Mouse (Mus musculus) heart, postnatal 25 days (tissue): ENCODE measurements around the gene Il13. TPM values are rescaled to one million over a fixed set of nuclear protein-coding genes. Genes with fewer than 3 reads are reported as not detected.

ENCODE experiments used
- DNase-seq: peaks from one replicate; pipeline ENCODE4 v3.0.0; 2022; ENCODE audit warnings: low spot score
- intact Hi-C: fragments of 180-260 bp; cut with DNase I; formaldehyde crosslinking; loops from one replicate; pipeline ENCODE4 v1.15.1; 2025
- total RNA-seq, 2 experiments: library from RNA; stranded (reverse); gene quantifications; 2 replicates each; pipeline ENCODE4 v1.2.3; 2021

Il13 gene
- total RNA-seq, 2 experiments from 2014 or later, result not detected

- intact Hi-C loops, result no loop called here
Observed at GRCm38 (mm10) chr11:53591116-53591515, 43.4 kb downstream of the Il13 start.

DNA sequence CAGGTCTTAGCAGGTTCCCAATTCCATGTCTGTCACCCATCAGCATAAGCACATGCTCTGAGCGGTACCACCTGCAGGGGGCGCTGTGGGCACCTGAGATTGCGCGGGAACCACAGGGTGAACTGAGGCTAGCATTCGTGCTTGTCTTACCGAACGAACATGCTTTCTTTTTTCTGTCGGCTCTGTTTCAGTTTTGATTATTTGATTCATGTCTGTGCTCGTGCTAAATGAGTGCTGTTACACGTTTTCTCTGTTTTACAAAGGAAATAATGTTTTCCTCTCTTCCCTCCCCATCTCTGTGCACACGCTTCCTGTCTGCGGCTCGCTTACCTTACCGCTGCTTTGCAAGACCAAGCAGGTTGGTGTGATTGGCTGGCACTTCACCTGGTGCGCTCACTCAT, 44.1 kb downstream of the Il13 start:
- no peak for DNase-seq
- intact Hi-C loops, result no loop called here

More at GRCm38 (mm10) chr11:53591116-53591515, 43.4 kb downstream of the Il13 start:
- no peak for DNase-seq

DNA sequence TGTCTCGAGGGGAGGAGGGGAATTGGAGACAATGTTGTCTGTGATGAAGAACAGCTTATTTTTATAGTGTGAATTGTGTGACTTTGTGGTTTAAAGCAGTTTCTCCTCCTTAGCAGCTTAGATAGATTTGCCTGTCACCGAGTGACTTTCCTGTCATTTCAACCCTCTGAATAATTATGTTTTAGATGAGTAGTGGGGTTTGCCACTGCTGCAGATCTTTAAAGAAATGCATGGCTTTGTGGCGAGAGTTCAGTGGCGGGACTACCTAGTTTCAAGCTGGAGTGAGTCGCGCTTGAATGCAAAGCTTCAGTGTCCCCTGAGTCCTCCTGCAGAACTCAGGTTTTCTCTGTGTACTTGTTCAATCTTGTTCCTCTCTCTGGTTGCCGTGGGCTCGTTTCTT, 46.2 kb downstream of the Il13 start:
- intact Hi-C loops, result loop anchor here (5.0 to 10.0 kb wide), 2 partner anchors 39 to 147 kb away; no protein-coding TSS in a partner anchor
- no peak for DNase-seq

DNA sequence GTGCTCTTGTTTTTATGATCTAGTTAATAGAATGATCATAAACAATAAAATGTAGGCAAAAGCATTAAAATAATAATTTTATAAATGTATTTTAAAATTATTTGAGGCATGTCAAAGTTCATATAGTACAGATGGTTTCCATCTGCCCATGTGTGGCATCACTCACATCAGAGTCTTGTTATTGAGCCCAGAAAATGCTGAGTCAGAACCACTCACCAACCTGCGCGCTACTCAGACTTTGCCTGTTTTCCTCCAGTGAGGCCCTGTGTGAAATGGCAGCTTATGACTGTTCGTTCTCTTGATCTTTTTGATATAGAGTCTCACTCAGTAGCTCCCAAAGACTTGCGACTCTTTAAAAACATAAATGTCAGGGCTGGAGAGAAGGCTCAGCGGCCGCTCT, 49.0 kb downstream of the Il13 start:
- intact Hi-C loops, result loop anchor here (5.0 to 10.0 kb wide), 2 partner anchors 42 to 149 kb away; no protein-coding TSS in a partner anchor

GRCm38 (mm10) chr11:53584849-53585248, 49.7 kb downstream of the Il13 start:
- no peak for DNase-seq
- intact Hi-C loops, result loop anchor here (5.0 to 10.0 kb wide), 4 partner anchors 42 to 150 kb away; partner anchors contain the start of gene Gm9837

More for the DNA sequence above, 49.0 kb downstream of the Il13 start:
- DNase-seq, result no peak

GRCm38 (mm10) chr11:53583151-53583550, 51.4 kb downstream of the Il13 start:
- DNase-seq, result no peak
- intact Hi-C loops, result loop anchor here (5.0 to 10.0 kb wide), 3 partner anchors 56 to 152 kb away; partner anchors contain the start of gene Gm9837

Other genes with a start within 250 kb of the Il13 start
- gene Leap2, start 211.5 kb downstream of the Il13 start, total RNA-seq, result not detected
- gene Uqcrq, start 203.9 kb downstream of the Il13 start, total RNA-seq, result 1,000 to 10,000 TPM; 2,761 to 2,992 TPM
- under 1 TPM; 0.22 to 0.68 TPM for gene Gdf9, start 203.7 kb downstream of the Il13 start, total RNA-seq
- not detected for gene Gm10447, start 177.6 kb downstream of the Il13 start, total RNA-seq
- gene Shroom1, start 177.5 kb downstream of the Il13 start, total RNA-seq, result under 1 TPM; 0.49 to 0.59 TPM
- gene Gm9837, start 164.2 kb downstream of the Il13 start, total RNA-seq, result not detected
- not detected for gene Gm9945, start 154.5 kb downstream of the Il13 start, total RNA-seq
- gene Sowaha, start 154.4 kb downstream of the Il13 start, total RNA-seq, result under 1 TPM; 0.08 to 0.17 TPM
- gene Sept8, start 115.4 kb downstream of the Il13 start, total RNA-seq, result 10 to 100 TPM; 32.0 to 37.0 TPM
- gene Kif3a, start 67.3 kb downstream of the Il13 start, total RNA-seq, result 1 to 10 TPM; 7.6 to 9.6 TPM
- gene Il4, start 16.0 kb downstream of the Il13 start, total RNA-seq, result not detected
- 1 to 10 TPM; 6.3 to 6.7 TPM for gene Rad50, start 72.6 kb upstream of the Il13 start, total RNA-seq
- not detected for gene Il5, start 86.1 kb upstream of the Il13 start, total RNA-seq
- gene Irf1, start 135.3 kb upstream of the Il13 start, total RNA-seq, result 10 to 100 TPM; 13.7 to 21.1 TPM
- under 1 TPM in 1 of 2 experiments, not detected in 1; 0.31 TPM for gene Gm17334, start 138.5 kb upstream of the Il13 start, total RNA-seq
- 1 to 10 TPM; 1.3 to 1.7 TPM for gene Gm12216, start 224.6 kb upstream of the Il13 start, total RNA-seq